Mouse (Mus musculus) heart, adult 2 months (tissue): ENCODE results near the gene Nol9.

Source experiments
- CTCF ChIP-seq: fragments of 200-600 bp; IDR thresholded peaks from 2 replicates; pipeline ENCODE4 v1.8.1; 2022; ENCODE audit warnings: antibody characterized with exemption, mild to moderate bottlenecking, moderate library complexity
- EP300 ChIP-seq: fragments of 200-500 bp; IDR thresholded peaks from 2 replicates; pipeline ENCODE4 v1.6.1; 2011; ENCODE audit warnings: low read depth, low read length, control low read depth; ENCODE audit not compliant: insufficient read depth
- POLR2A ChIP-seq: fragments of 200-500 bp; IDR thresholded peaks from 2 replicates; pipeline ENCODE4 v1.6.1; 2011; ENCODE audit warnings: mild to moderate bottlenecking, low read depth, low read length, control low read depth; ENCODE audit not compliant: insufficient read depth

DNA sequence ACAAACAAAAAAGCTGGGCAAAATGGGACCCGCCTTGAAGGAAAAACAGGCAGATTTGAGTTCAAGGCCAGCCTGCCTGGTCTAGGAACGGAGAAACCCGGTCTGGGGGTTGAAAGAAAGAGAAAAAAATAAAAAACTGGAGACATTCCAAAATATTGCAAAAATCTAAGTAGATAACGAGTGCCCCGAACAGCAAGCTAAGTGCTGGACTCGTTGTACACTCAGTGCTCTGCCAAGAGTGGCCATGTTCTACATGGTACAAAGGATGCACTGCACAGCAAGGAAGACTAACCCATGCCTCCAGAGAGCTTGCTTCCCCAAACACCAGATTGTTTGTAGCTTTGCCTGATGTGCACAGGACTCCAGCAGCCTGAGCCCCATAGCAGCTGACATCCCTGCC, 46.1 kb upstream of the Nol9 start:
- TF ChIP-seq EP300 (no peak), POLR2A (no peak), CTCF (no peak)
